Mouse (Mus musculus) retina, adult 2 months (tissue): ENCODE data around the gene Ankrd31.
"Not testable (repeated sequence)": the region's sequence is repeated elsewhere in the genome, so short reads cannot be mapped to it uniquely, and the experiment has no call there.

Experiments used
- DNase-seq: peaks from one replicate; pipeline ENCODE4 v3.0.0-alpha.2; 2012; ENCODE audit warnings: low read depth, low spot score

Ankrd31 gene

DNA sequence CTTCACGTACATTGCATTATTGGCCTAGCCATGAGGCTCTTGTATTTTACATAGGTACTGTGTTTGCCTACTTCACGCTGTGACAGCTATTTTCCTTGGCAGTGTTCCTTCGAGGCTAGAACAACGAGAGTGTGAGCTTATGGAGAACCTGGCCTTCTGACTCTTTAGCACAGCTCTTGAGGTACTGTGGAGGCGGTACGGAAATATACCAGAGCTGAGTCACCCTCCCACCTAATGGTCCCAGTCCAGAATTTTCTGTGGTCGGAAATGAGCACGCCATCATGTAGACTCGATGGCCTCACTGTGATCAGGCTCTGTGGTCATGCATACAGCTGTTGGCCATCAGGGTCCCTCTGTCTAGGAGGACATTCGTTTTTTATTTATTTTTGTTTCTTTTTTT, 191.6 kb downstream of the Ankrd31 start:
- no peak for DNase-seq

DNA sequence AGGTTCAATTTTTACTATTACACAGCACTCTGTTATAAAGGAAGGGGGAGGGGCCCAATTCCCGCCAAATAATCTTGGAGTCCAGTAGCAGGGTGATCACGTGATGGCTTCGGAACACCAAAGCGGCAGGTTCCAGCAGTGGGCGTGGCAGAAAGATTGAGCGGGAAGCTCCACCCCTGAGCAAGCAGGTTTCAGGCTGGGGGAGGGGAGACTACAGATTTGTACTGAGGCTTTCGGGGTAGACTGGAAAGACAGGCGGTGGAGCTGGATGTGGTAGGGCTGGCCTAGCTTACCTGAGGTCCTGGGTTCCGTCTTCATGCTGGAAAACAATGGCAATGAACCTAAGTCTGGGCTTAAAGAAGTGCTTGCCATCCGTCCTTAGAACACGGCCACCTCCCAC, 193.4 kb downstream of the Ankrd31 start:
- DNase-seq: not testable (repeated sequence)

DNA sequence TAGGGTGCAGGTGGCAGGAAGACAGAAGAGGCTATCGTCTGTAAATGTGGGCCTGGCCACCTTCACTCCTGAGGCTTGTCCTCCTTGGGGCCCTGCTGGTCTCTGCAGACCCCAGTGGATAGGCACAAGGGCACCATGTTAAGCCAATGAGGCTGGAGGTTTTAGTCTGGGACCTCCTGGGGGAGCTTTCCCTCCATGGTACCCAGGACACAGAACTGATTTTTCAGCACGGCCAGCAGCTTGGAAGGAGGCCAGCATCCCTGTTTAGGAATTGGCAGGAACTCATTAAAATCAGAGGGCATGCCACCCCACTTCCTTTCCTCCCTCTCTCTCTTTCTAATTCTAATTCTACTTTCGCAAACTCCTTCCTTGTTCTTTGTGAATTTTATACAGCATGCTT, 195.5 kb downstream of the Ankrd31 start:
- no peak for DNase-seq

GRCm38 (mm10) chr13:96945748-96946147, 197.7 kb downstream of the Ankrd31 start:
- DNase-seq: no peak

DNA sequence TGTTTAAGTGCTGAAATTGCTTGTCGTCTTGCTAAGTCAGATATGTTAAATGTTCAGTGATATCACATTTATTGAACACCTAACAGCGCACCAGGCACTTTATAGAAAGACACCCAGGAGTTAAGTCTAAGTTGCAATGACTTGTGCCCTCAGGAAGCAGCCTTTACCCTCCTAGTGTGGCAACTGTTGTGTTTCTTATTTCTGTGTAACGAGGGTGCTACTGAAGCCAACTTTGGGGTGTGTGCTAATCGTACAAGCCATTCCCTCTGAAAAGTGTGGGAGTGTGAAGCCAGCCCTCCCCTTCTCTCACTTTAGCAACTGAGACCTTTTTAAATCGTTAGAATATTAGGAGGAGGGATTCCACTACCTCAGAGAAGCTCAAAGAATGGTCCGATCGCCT, 199.7 kb downstream of the Ankrd31 start:
- DNase-seq: no peak

DNA sequence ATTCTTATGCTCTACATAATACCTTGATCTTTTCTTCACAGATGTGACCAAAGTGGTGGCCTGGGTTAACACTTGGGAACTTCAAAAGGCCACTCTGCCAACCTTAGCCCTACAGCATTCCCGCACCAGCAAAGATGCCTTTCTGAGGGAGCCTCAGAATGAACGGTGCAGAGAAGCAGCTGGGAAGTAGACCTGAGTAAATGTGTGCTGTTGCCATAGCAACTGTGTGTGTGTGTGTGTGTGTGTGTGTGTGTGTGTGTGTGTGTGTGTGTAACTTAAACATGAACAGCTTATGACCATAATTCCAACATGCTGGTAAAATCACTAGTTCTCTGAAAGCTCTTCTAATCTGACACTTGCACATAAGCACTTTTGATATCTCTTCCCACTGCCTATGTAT, 203.8 kb downstream of the Ankrd31 start:
- DNase-seq: no peak

DNA sequence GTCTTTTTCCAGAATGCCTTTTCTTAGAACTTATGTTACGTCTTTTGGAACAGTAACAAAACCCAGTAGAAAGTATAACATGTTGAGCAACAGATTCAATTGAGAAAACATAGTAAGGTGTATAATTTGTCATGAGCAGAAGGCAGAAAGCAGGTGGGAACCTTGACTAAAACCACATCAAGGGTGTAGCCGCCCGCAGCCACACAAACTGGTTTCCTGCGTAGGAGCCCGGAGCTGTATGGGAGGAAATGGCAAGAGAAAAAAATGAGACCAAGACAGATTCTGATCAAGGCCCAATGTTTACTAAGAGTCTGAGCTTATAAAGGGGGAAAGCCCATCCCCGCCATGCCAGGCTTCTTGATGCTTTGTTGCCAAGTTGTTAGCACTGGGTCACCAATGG, 208.4 kb downstream of the Ankrd31 start:
- no peak for DNase-seq
